Mouse (Mus musculus): Measurements from ENCODE around the gene Tubb2a.

DNA sequence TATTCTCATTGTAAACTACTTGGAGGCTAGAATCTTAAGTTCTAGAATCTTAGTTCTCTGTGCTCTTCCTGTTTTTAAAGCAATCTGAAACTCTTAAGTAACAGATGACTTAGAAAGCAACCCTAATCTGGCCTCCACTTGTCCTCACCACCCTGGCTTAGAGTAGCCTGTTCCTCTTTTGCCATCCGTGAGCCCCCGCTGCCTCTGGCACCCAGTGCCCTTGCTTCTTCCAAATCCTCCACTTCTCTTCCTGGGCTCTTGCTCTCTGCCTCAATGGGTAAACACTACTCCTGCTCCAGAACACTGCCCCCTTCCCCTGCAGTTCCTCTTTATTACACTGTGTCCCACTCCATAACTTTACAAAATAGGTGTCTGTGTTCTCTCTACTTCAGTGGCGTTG lies 26.1 kb downstream of the Tubb2a start:
- TF ChIP-seq POLR2A (IDR thresholded peaks at IDR 0.05; ENCODE audit: borderline replicate concordance, control insufficient read depth, low read depth, low read length) (no peak), CTCF (IDR thresholded peaks at IDR 0.05; ENCODE audit: control insufficient read depth, insufficient read depth, low read length) (no peak)

Measured in bone marrow, adult 2 months (tissue).